Comparison of ENCODE assay signal across 8 mouse cellular contexts in the genomic region with DNA sequence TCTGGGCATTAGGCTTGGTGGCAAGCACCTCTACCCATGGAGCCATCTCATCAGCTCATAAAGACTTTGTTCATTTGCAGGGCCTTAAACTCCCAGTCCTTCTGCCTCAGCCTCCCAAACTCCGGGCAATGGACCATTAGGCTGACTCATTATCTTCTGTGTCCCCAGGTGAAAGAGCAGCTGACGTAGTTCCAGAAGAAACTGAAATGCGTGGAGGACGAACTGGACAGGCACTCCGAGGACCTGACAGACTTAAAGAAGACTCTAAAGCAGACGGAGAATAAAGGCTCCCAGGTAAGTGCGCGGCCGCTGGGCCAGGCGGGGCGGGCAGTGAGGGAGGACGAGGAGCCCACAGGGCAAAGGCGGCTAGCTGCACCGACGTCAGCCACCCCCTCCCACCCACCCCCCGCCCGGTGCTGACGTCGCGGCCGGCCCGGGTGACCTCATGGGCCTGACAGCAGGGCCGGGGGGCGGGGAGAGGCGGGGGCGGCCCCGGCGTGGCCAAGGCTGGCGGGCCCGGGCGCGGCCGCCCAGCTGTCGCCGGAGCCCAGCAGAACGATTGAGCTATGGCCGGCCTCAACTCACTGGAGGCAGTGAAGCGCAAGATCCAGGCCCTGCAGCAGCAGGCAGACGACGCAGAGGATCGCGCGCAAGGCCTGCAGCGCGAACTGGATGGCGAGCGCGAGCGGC. TPM values are rescaled to one million over a fixed set of nuclear protein-coding genes. Genes with fewer than 3 reads are reported as not detected.
DNase-seq lines count a peak whose midpoint lies in the region; ATAC-seq lines count a peak whose summit lies in the region.

A gene (plus strand): TSS at position 220 of the 690 bp plus-strand sequence.

- intact Hi-C loops in gastrocnemius, postnatal 36 days (cut with DNase I): no loop called here
- intact Hi-C loops in left cerebral cortex, postnatal 25 days (cut with DNase I): no loop called here

- peak; percentile 69 for DNase-seq in adipocyte (ENCODE audit: low spot score)
- peak; percentile 49 to 58 for DNase-seq in gastrocnemius, postnatal 36 days
- peak; percentile 30 to 38 for DNase-seq in left cerebral cortex, postnatal 25 days (ENCODE audit: low spot score in 2 of 2)
- peak; percentile 45 for DNase-seq in right cerebral cortex, postnatal 14 days
- peak; percentile 69 for DNase-seq in urinary bladder, postnatal 25 days (ENCODE audit: low spot score)

- ATAC-seq in common myeloid progenitor, adult 5-6 weeks (replicated peaks; ENCODE audit: low read depth, poor library complexity, severe bottlenecking): no peak
- ATAC-seq in inflammation-experienced regulatory T-cells, adult 6 months: peak; percentile 22
- ATAC-seq in megakaryocyte progenitor cell, adult 5-6 weeks (replicated peaks; ENCODE audit: poor library complexity): 0 out of 2 replicates have a peak, but pooled peaks have one; percentile 4

RNA-seq across cellular contexts. Expression of the gene that starts here (rescaled TPM):
- 77.0 and 102 TPM in 2 replicates for total RNA-seq in common myeloid progenitor, adult 5-6 weeks (2017)
- 10 to 100 TPM; 28.1 to 35.5 TPM for total RNA-seq in gastrocnemius, postnatal 36 days (2021)
- polyA plus RNA-seq in inflammation-experienced regulatory T-cells, adult 6 months (2017; shearing (Covaris generic)): 100 to 1,000 TPM; 170 to 464 (median 172) TPM
- 10 to 100 TPM; 30.2 to 30.9 TPM for total RNA-seq in left cerebral cortex, postnatal 25 days (2021)
- 37.0 and 46.0 TPM in 2 replicates for total RNA-seq in megakaryocyte progenitor cell, adult 5-6 weeks (2015)
- total RNA-seq in megakaryocyte progenitor cell, adult 5-6 weeks (2017): 64.2 and 73.9 TPM in 2 replicates
